Mouse (Mus musculus): Measurements from ENCODE around the gene Zdhhc7.

GRCm38 (mm10) chr8:120096486-120096885 is 4.8 kb downstream of the Zdhhc7 start:
- TF ChIP-seq CTCF (IDR thresholded peaks at IDR 0.05; ENCODE audit: low read depth) (no peak), EP300 (optimal IDR thresholded peaks at IDR 0.05) (no peak)
